Mouse (Mus musculus) ES-Bruce4 (cell line): ENCODE results near the gene Nudt17. TPM values are rescaled to one million over a fixed set of nuclear protein-coding genes. Genes with fewer than 3 reads are reported as not detected.

ENCODE experiments used
- H3K27ac ChIP-seq: 2 replicates; pipeline ENCODE4 v1.5.1; 2012; ENCODE audit warnings: low read length, inconsistent platforms; ENCODE audit not compliant: insufficient read depth
- H3K27me3 ChIP-seq: 2 replicates; pipeline ENCODE4 v1.6.1; 2012; ENCODE audit warnings: mild to moderate bottlenecking, low read length, inconsistent platforms; ENCODE audit not compliant: control insufficient read depth, poor library complexity, insufficient read depth, severe bottlenecking
- H3K36me3 ChIP-seq: 2 replicates; pipeline ENCODE4 v1.6.1; 2012; ENCODE audit warnings: inconsistent platforms, mild to moderate bottlenecking, low read length, moderate library complexity; ENCODE audit not compliant: control insufficient read depth, poor library complexity, insufficient read depth, severe bottlenecking
- H3K4me1 ChIP-seq: one replicate; pipeline ENCODE4 v1.8.1; 2011; ENCODE audit warnings: low read length; ENCODE audit not compliant: control insufficient read depth, insufficient read depth
- H3K4me3 ChIP-seq: 2 replicates; pipeline ENCODE4 v1.5.1; 2011; ENCODE audit warnings: low read depth, mild to moderate bottlenecking, low read length
- H3K9ac ChIP-seq: 2 replicates; pipeline ENCODE4 v1.6.1; 2012; ENCODE audit warnings: low read depth, mild to moderate bottlenecking, inconsistent platforms; ENCODE audit not compliant: poor library complexity, severe bottlenecking
- H3K9me3 ChIP-seq: replicated peaks from 2 replicates; pipeline ENCODE4 v1.6.1; 2012; ENCODE audit warnings: mild to moderate bottlenecking, low read length, inconsistent platforms; ENCODE audit not compliant: control insufficient read depth, poor library complexity, insufficient read depth, severe bottlenecking
- CTCF ChIP-seq: IDR thresholded peaks from one replicate; pipeline ENCODE4 v1.8.1; 2011; ENCODE audit warnings: low read depth, low read length
- EP300 ChIP-seq: IDR thresholded peaks from 2 replicates; pipeline ENCODE4 v1.6.1; 2011; ENCODE audit warnings: low read depth, low read length; ENCODE audit not compliant: insufficient read depth
- POLR2A ChIP-seq: IDR thresholded peaks from one replicate; pipeline ENCODE4 v1.8.1; 2011; ENCODE audit warnings: low read length; ENCODE audit not compliant: insufficient read depth
- polyA plus RNA-seq: library from polyadenylated mRNA; stranded (reverse); fragments of >200 nt; gene quantifications from 2 replicates; pipeline ENCODE4 v1.2.4, GENCODE M21; 2011; ENCODE audit warnings: low read depth; ENCODE audit not compliant: missing spikeins, insufficient read depth, insufficient read length

Nudt17 gene
- polyA plus RNA-seq, 1 experiment: 9.9 TPM

- peaks cover 2% of the 10 kb centered on the region for H3K4me1 ChIP-seq
- H3K9ac ChIP-seq: no peak overlapping the region
- H3K27ac ChIP-seq: no peak overlapping the region
- no peaks in the 10 kb centered on the region for H3K36me3 ChIP-seq
- H3K4me3 ChIP-seq: no peak overlapping the region
- no peak for TF ChIP-seq POLR2A
- TF ChIP-seq EP300: no peak
- no peak for TF ChIP-seq CTCF
- H3K27me3 ChIP-seq: no peaks in the 10 kb centered on the region
- no peaks in the 10 kb centered on the region for H3K9me3 ChIP-seq
These were observed 29.6 kb upstream of the Nudt17 start for GRCm38 (mm10) chr3:96737995-96738394.

DNA sequence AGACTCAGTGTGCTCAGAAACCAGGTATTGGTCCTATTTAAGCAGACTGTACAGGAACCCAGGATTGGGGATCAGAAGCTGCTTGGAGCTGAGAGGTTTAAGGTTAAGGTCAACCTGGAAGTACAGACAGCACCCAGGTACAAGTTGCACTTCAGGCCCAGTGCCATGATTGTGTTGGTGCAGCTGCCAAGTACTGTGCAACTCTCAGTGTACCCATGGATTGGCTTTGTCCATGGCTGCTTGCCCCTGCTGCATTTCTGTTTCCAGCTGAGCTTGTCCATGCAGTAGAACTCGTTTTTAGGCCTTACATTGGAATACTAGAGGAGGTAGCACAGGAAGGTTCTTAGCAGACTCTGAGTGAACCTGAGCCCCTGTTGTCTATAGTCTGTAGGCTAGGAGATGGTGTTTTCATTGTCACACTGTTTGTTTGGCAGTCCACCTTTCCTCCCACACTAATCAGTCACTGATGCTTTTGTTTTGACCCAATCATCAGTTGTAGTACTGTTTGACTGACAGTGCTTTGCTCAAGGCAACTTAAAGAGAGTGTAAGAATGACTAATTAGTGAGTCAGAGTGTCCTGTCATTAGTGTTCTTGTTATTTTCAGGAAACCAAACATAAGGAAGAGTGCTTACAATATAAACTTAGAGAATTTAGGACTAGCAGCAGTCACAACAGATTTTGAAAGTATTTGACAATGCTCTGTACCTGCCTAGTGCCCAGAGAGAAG lies 28.8 kb upstream of the Nudt17 start:
- Histone ChIP-seq H3K36me3 (no peaks in the 10 kb centered on the region), H3K9ac (no peak overlapping the region), H3K27ac (no peak overlapping the region), H3K9me3 (no peaks in the 10 kb centered on the region), H3K4me1 (peaks cover under 1% of the 10 kb centered on the region), H3K4me3 (no peak overlapping the region), H3K27me3 (no peaks in the 10 kb centered on the region)
- TF ChIP-seq CTCF (no peak), POLR2A (no peak)

DNA sequence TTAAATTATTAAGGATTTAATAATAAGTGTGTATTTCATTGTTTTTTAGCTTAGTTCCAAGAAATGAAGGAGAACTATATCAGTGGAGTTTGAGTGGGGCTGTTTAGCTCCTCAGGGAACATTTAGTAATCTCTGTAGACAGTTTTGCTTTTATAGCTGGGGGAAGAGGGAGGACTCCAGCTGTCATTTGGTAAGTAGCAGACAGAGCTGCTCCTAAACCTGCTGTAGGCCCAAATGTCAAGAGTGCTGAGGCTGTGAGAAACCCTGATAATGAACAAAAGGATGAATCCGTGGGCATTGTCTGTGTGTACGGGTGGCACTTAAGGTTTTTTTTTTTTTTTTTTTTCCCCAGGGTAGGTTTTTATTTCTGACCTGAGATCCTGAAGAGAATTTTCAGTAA lies 26.8 kb upstream of the Nudt17 start:
- Histone ChIP-seq H3K4me1 (peaks cover 3% of the 10 kb centered on the region), H3K9ac (no peak overlapping the region), H3K27me3 (no peaks in the 10 kb centered on the region), H3K27ac (no peak overlapping the region), H3K36me3 (no peaks in the 10 kb centered on the region), H3K4me3 (no peak overlapping the region), H3K9me3 (no peaks in the 10 kb centered on the region)
- no peak for TF ChIP-seq CTCF
- no peak for TF ChIP-seq POLR2A
- TF ChIP-seq EP300: no peak

DNA sequence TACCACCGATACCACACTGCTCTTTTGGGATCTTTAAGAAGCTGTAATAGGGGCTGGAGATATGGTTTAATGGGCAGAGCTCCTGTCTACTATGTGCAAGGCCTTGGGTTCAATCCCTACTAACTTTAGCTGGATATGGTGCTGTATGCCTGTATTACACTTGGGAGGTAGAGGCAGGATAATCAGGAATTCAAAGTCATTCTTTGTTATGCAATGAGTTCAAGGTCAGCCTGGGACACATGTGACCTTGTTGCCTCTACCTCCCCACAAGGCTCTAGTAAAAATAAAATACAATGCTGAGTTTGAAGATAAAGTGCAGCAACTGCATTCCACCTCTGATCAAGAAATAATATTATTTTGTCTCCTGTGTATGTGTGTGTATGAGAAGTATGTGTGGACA lies 25.6 kb upstream of the Nudt17 start:
- no peaks in the 10 kb centered on the region for H3K36me3 ChIP-seq
- H3K9ac ChIP-seq: no peak overlapping the region
- H3K9me3 ChIP-seq: no peaks in the 10 kb centered on the region
- peaks cover 6% of the 10 kb centered on the region for H3K4me1 ChIP-seq
- TF ChIP-seq EP300: no peak
- no peak for TF ChIP-seq CTCF
- TF ChIP-seq POLR2A: no peak
- H3K27ac ChIP-seq: no peak overlapping the region
- no peaks in the 10 kb centered on the region for H3K27me3 ChIP-seq
- no peak overlapping the region for H3K4me3 ChIP-seq

- Histone ChIP-seq H3K4me1 (peaks cover 8% of the 10 kb centered on the region), H3K9ac (peak overlapping the region; percentile 52; the same call in 1 of the 2 replicates), H3K9me3 (no peaks in the 10 kb centered on the region), H3K36me3 (no peaks in the 10 kb centered on the region), H3K27me3 (no peaks in the 10 kb centered on the region), H3K27ac (no peak overlapping the region), H3K4me3 (no peak overlapping the region)
- TF ChIP-seq POLR2A (no peak), CTCF (no peak), EP300 (no peak)
These were observed 22.4 kb upstream of the Nudt17 start for GRCm38 (mm10) chr3:96730785-96731184.

DNA sequence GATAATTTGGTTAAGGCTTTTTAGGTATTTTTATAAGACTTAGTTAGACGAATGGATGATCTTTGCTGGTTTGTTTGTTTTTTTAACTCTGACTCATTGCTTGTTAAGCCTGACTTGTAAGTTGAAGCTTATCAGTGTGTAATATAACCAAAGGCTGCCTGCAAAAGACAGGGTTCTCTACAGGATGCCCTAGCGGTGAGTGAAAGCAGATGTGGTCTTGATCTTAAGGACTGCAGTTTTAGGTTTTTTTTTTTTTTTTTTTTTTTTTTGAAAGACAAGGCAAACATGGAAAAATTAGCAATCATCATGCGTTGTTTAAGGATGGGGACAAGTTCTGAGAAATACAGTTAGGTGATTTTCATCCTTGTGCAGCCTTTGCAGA lies 21.0 kb upstream of the Nudt17 start:
- H3K9me3 ChIP-seq: no peaks in the 10 kb centered on the region
- peaks cover 8% of the 10 kb centered on the region for H3K4me1 ChIP-seq
- no peak overlapping the region for H3K9ac ChIP-seq
- H3K27me3 ChIP-seq: no peaks in the 10 kb centered on the region
- H3K4me3 ChIP-seq: no peak overlapping the region
- H3K36me3 ChIP-seq: no peaks in the 10 kb centered on the region
- TF ChIP-seq POLR2A: no peak
- TF ChIP-seq EP300: no peak
- no peak overlapping the region for H3K27ac ChIP-seq
